Mouse (Mus musculus): ENCODE results near the gene Rxrg. TPM values are rescaled to one million over a fixed set of nuclear protein-coding genes. Genes with fewer than 3 reads are reported as not detected.

Gene Rxrg
- polyA plus RNA-seq (2014; fragmentation: Nextera tagmentation; extraction: Ambion mirVana), result 0.72 and 0.84 TPM in 2 replicates

GRCm38 (mm10) chr1:167598255-167599081, at the start of gene Rxrg:
Gene Rxrg, plus strand, starts transcription at chr1:167598384.
- ATAC-seq (ENCODE audit: insufficient read depth), result peak; percentile 97

GRCm38 (mm10) chr1:167549324-167549723, 48.9 kb upstream of the Rxrg start:
- no peaks in the 10 kb centered on the region for H3K27me3 ChIP-seq (ENCODE audit: insufficient read depth, low read length)
- no peaks in the 10 kb centered on the region for H3K9me3 ChIP-seq (ENCODE audit: low read depth, low read length)
- no peak overlapping the region for H3K9ac ChIP-seq
- no peak overlapping the region for H3K4me3 ChIP-seq (ENCODE audit: low read depth, low read length)
- WGBS, result 32% methylated on average over 6 of the region's 6 CpGs
- no peak overlapping the region for H3K27ac ChIP-seq (ENCODE audit: low read depth)
- TF ChIP-seq CTCF (IDR thresholded peaks at IDR 0.05; ENCODE audit: low read depth), result no peak
- H3K4me2 ChIP-seq, result no peak overlapping the region
- peaks cover 3% of the 10 kb centered on the region; the same call in 1 of the 2 replicates for H3K4me1 ChIP-seq (ENCODE audit: insufficient read depth)
- no peaks in the 10 kb centered on the region for H3K36me3 ChIP-seq (ENCODE audit: insufficient read depth)
- ATAC-seq (ENCODE audit: insufficient read depth) (0 out of 2 replicates have a peak, but pooled peaks have one; percentile 25), DNase-seq (peak; percentile 78)

More at GRCm38 (mm10) chr1:167598255-167599081, at the start of gene Rxrg:
- under 1% methylated on average over 40 of the region's 40 CpGs for WGBS
- H3K4me1 ChIP-seq (ENCODE audit: insufficient read depth), result no peaks in the 10 kb centered on the region
- peak; percentile 92 for DNase-seq
- H3K36me3 ChIP-seq (ENCODE audit: insufficient read depth), result no peaks in the 10 kb centered on the region
- H3K4me3 ChIP-seq (ENCODE audit: low read depth, low read length), result peak within 1 kb of the TSS; percentile 32
- peak within 1 kb of the TSS; percentile 32; the same call in 1 of the 2 replicates for H3K9ac ChIP-seq
- no peak within 1 kb of the TSS for H3K27ac ChIP-seq (ENCODE audit: low read depth)
- no peaks in the 10 kb centered on the region for H3K9me3 ChIP-seq (ENCODE audit: low read depth, low read length)
- 0 out of 2 replicates have a peak, but pooled peaks have one; percentile 6 for TF ChIP-seq CTCF (IDR thresholded peaks at IDR 0.05; ENCODE audit: low read depth)
- H3K27me3 ChIP-seq (ENCODE audit: insufficient read depth, low read length), result peaks cover 57% of the 10 kb centered on the region
- H3K4me2 ChIP-seq, result peak within 1 kb of the TSS; percentile 68

GRCm38 (mm10) chr1:167551601-167552000, 46.6 kb upstream of the Rxrg start:
- TF ChIP-seq CTCF (IDR thresholded peaks at IDR 0.05; ENCODE audit: low read depth), result no peak
- H3K27me3 ChIP-seq (ENCODE audit: insufficient read depth, low read length), result no peaks in the 10 kb centered on the region
- H3K4me1 ChIP-seq (ENCODE audit: insufficient read depth), result peaks cover 3% of the 10 kb centered on the region; the same call in 1 of the 2 replicates
- H3K9me3 ChIP-seq (ENCODE audit: low read depth, low read length), result no peaks in the 10 kb centered on the region
- no peak overlapping the region for H3K4me2 ChIP-seq
- DNase-seq (peak; percentile 51), ATAC-seq (ENCODE audit: insufficient read depth) (peak; percentile 70)
- WGBS, result 21% methylated on average over 5 of the region's 5 CpGs
- H3K36me3 ChIP-seq (ENCODE audit: insufficient read depth), result no peaks in the 10 kb centered on the region
- H3K9ac ChIP-seq, result no peak overlapping the region
- no peak overlapping the region for H3K4me3 ChIP-seq (ENCODE audit: low read depth, low read length)
- H3K27ac ChIP-seq (ENCODE audit: low read depth), result no peak overlapping the region

GRCm38 (mm10) chr1:167553959-167554526, 44.1 kb upstream of the Rxrg start:
- ATAC-seq (ENCODE audit: insufficient read depth), result no peak

GRCm38 (mm10) chr1:167566571-167566970, 31.6 kb upstream of the Rxrg start:
- ATAC-seq (ENCODE audit: insufficient read depth) (peak; percentile 28; the same call in 1 of the 2 replicates), DNase-seq (no peak)
- no peak overlapping the region for H3K9ac ChIP-seq
- WGBS, result 63% methylated on average over 2 of the region's 2 CpGs
- H3K4me2 ChIP-seq, result no peak overlapping the region
- H3K4me1 ChIP-seq (ENCODE audit: insufficient read depth), result no peaks in the 10 kb centered on the region
- H3K27me3 ChIP-seq (ENCODE audit: insufficient read depth, low read length), result no peaks in the 10 kb centered on the region
- H3K4me3 ChIP-seq (ENCODE audit: low read depth, low read length), result no peak overlapping the region
- TF ChIP-seq CTCF (IDR thresholded peaks at IDR 0.05; ENCODE audit: low read depth), result no peak
- H3K36me3 ChIP-seq (ENCODE audit: insufficient read depth), result no peaks in the 10 kb centered on the region
- no peaks in the 10 kb centered on the region for H3K9me3 ChIP-seq (ENCODE audit: low read depth, low read length)
- no peak overlapping the region for H3K27ac ChIP-seq (ENCODE audit: low read depth)

More at GRCm38 (mm10) chr1:167553959-167554526, 44.1 kb upstream of the Rxrg start:
- no peaks in the 10 kb centered on the region for H3K9me3 ChIP-seq (ENCODE audit: low read depth, low read length)
- H3K4me2 ChIP-seq, result no peak overlapping the region
- H3K36me3 ChIP-seq (ENCODE audit: insufficient read depth), result no peaks in the 10 kb centered on the region
- H3K4me3 ChIP-seq (ENCODE audit: low read depth, low read length), result no peak overlapping the region
- WGBS, result 51% methylated on average over 6 of the region's 6 CpGs
- peaks cover 3% of the 10 kb centered on the region; the same call in 1 of the 2 replicates for H3K4me1 ChIP-seq (ENCODE audit: insufficient read depth)
- H3K27ac ChIP-seq (ENCODE audit: low read depth), result no peak overlapping the region
- no peak for TF ChIP-seq CTCF (IDR thresholded peaks at IDR 0.05; ENCODE audit: low read depth)
- H3K9ac ChIP-seq, result no peak overlapping the region
- no peak for DNase-seq
- H3K27me3 ChIP-seq (ENCODE audit: insufficient read depth, low read length), result no peaks in the 10 kb centered on the region

- H3K36me3 ChIP-seq (ENCODE audit: insufficient read depth), result no peaks in the 10 kb centered on the region
- H3K4me3 ChIP-seq (ENCODE audit: low read depth, low read length), result no peak overlapping the region
- H3K4me1 ChIP-seq (ENCODE audit: insufficient read depth), result no peaks in the 10 kb centered on the region
- H3K27me3 ChIP-seq (ENCODE audit: insufficient read depth, low read length), result no peaks in the 10 kb centered on the region
- no peak for TF ChIP-seq CTCF (IDR thresholded peaks at IDR 0.05; ENCODE audit: low read depth)
- no peaks in the 10 kb centered on the region for H3K9me3 ChIP-seq (ENCODE audit: low read depth, low read length)
- no peak overlapping the region for H3K27ac ChIP-seq (ENCODE audit: low read depth)
- DNase-seq, result no peak
- H3K4me2 ChIP-seq, result no peak overlapping the region
- no peak overlapping the region for H3K9ac ChIP-seq
- 79% methylated on average over 3 of the region's 3 CpGs for WGBS
- ATAC-seq (ENCODE audit: insufficient read depth), result no peak
Observed at GRCm38 (mm10) chr1:167579131-167579530, 19.1 kb upstream of the Rxrg start.

- no peaks in the 10 kb centered on the region for H3K4me1 ChIP-seq (ENCODE audit: insufficient read depth)
- no peaks in the 10 kb centered on the region for H3K9me3 ChIP-seq (ENCODE audit: low read depth, low read length)
Observed at GRCm38 (mm10) chr1:167583195-167583594, 15.0 kb upstream of the Rxrg start.

More at GRCm38 (mm10) chr1:167583195-167583594, 15.0 kb upstream of the Rxrg start:
- Histone ChIP-seq H3K4me2 (no peak overlapping the region), H3K9ac (no peak overlapping the region), H3K36me3 (ENCODE audit: insufficient read depth) (no peaks in the 10 kb centered on the region), H3K4me3 (ENCODE audit: low read depth, low read length) (no peak overlapping the region), H3K27me3 (ENCODE audit: insufficient read depth, low read length) (0 out of 2 replicates have a peak, but pooled peaks cover 3% of the 10 kb centered on the region), H3K27ac (ENCODE audit: low read depth) (no peak overlapping the region)
- DNase-seq (peak; percentile 28), ATAC-seq (ENCODE audit: insufficient read depth) (no peak)
- no peak for TF ChIP-seq CTCF (IDR thresholded peaks at IDR 0.05; ENCODE audit: low read depth)
- WGBS, result 58% methylated on average over 6 of the region's 6 CpGs

Measured in lung, embryonic 14.5 days (tissue).